Comparison of ENCODE assay signal across 18 mouse cellular contexts in genomic region chr2:26595725-26596435, GRCm38 (mm10). TPM values are rescaled to one million over a fixed set of nuclear protein-coding genes. Genes with fewer than 3 reads are reported as not detected.
DNase-seq lines count a peak whose midpoint lies in the region; ATAC-seq lines count a peak whose summit lies in the region.
"Had no signal": no experiment of that assay in that cellular context is flagged by ENCODE, and none has a peak within 500 bp of the region (broad histone marks: within the 10 kb centered on the region; RNA-seq: fewer than 3 reads in every experiment).

No protein-coding gene starts in this region.

- H3K27ac ChIP-seq in heart, embryonic 13.5 days (replicated peaks): 0 out of 2 replicates have a peak overlapping the region, but pooled peaks have one; percentile 1
- peak overlapping the region; percentile 34; the same call in 1 of the 2 replicates for H3K27ac ChIP-seq in liver, embryonic 11.5 days (ENCODE audit: low read depth, low read length)
- H3K27ac ChIP-seq in forebrain, embryonic 12.5 days: no peak overlapping the region
- H3K27ac ChIP-seq: midbrain, embryonic 10.5 days; neural tube, embryonic 12.5 days had no signal

- no peak for DNase-seq in heart, adult 18-20 months
- peak; percentile 61 for DNase-seq in thymus, postnatal 0 days (ENCODE audit: low spot score)
- DNase-seq in thymus, adult 18-20 months: no peak
- no peak for DNase-seq in liver, embryonic 11.5 days (ENCODE audit: low spot score)
- no peak for DNase-seq in gastrocnemius, postnatal 36 days
- DNase-seq: adrenal gland, postnatal 36 days; cerebellum, adult 2 months; embryo, embryonic 11 days; gastrocnemius, postnatal 10 days; right cerebral cortex, adult 18-20 months had no signal

- H3K9ac ChIP-seq in heart, embryonic 13.5 days: no peak overlapping the region
- no peak overlapping the region for H3K9ac ChIP-seq in liver, embryonic 11.5 days (ENCODE audit: low read depth, low read length)
- H3K9ac ChIP-seq in forebrain, embryonic 12.5 days: no peak overlapping the region
- H3K9ac ChIP-seq: neural tube, embryonic 12.5 days had no signal

- H3K9me3 ChIP-seq in heart, embryonic 13.5 days: no peaks in the 10 kb centered on the region
- H3K9me3 ChIP-seq in liver, embryonic 11.5 days (ENCODE audit: control insufficient read depth, low read length): no peaks in the 10 kb centered on the region
- H3K9me3 ChIP-seq in forebrain, embryonic 12.5 days: no peaks in the 10 kb centered on the region
- H3K9me3 ChIP-seq: midbrain, embryonic 10.5 days; neural tube, embryonic 12.5 days had no signal

- 72% methylated on average over 11 of the region's 11 CpGs for WGBS in heart, embryonic 13.5 days
- WGBS in liver, embryonic 11.5 days: 82% methylated on average over 11 of the region's 11 CpGs
- WGBS in forebrain, embryonic 12.5 days: 88% methylated on average over 11 of the region's 11 CpGs

- H3K36me3 ChIP-seq in heart, embryonic 13.5 days: peaks cover 44% of the 10 kb centered on the region
- H3K36me3 ChIP-seq in liver, embryonic 11.5 days (ENCODE audit: control insufficient read depth, insufficient read depth, low read length): peaks cover 6% of the 10 kb centered on the region; the same call in 1 of the 2 replicates
- H3K36me3 ChIP-seq in forebrain, embryonic 12.5 days (replicated peaks): no peaks in the 10 kb centered on the region
- H3K36me3 ChIP-seq: midbrain, embryonic 10.5 days; neural tube, embryonic 12.5 days had no signal

- intact Hi-C loops in gastrocnemius, postnatal 36 days (cut with DNase I): loop anchor here (5.0 kb wide), 1 partner anchor 41 kb away; no protein-coding TSS in a partner anchor

- no peak overlapping the region for H3K4me2 ChIP-seq in heart, embryonic 13.5 days
- no peak overlapping the region for H3K4me2 ChIP-seq in liver, embryonic 11.5 days
- no peak overlapping the region for H3K4me2 ChIP-seq in forebrain, embryonic 12.5 days
- H3K4me2 ChIP-seq: neural tube, embryonic 12.5 days had no signal

- no peak overlapping the region for H3K4me3 ChIP-seq in heart, embryonic 13.5 days
- H3K4me3 ChIP-seq in liver, embryonic 11.5 days (ENCODE audit: low read depth, low read length): no peak overlapping the region
- no peak overlapping the region for H3K4me3 ChIP-seq in forebrain, embryonic 12.5 days (replicated peaks)
- H3K4me3 ChIP-seq: midbrain, embryonic 10.5 days; neural tube, embryonic 12.5 days had no signal

- ATAC-seq in heart, embryonic 13.5 days (ENCODE audit: extremely low read depth, insufficient number of reproducible peaks, low FRiP score, low TSS enrichment): no peak
- peak; percentile 5 for ATAC-seq in liver, embryonic 11.5 days (replicated peaks; ENCODE audit: low FRiP score)
- ATAC-seq in forebrain, embryonic 12.5 days (ENCODE audit: low FRiP score): no peak
- ATAC-seq in megakaryocyte progenitor cell, adult 5-6 weeks (replicated peaks; ENCODE audit: poor library complexity): no peak
- ATAC-seq: hindbrain, embryonic 16.5 days had no signal

- H3K4me1 ChIP-seq in heart, embryonic 13.5 days: peaks cover 3% of the 10 kb centered on the region; the same call in 1 of the 2 replicates
- H3K4me1 ChIP-seq in liver, embryonic 11.5 days (replicated peaks; ENCODE audit: control insufficient read depth, insufficient read depth, low read length): peaks cover 21% of the 10 kb centered on the region
- H3K4me1 ChIP-seq in forebrain, embryonic 12.5 days: no peaks in the 10 kb centered on the region; the same call in 1 of the 2 replicates
- H3K4me1 ChIP-seq: midbrain, embryonic 10.5 days; neural tube, embryonic 12.5 days had no signal

- H3K27me3 ChIP-seq in heart, embryonic 13.5 days (replicated peaks): no peaks in the 10 kb centered on the region
- H3K27me3 ChIP-seq in liver, embryonic 11.5 days (replicated peaks; ENCODE audit: control insufficient read depth, insufficient read depth, low read length): no peaks in the 10 kb centered on the region
- H3K27me3 ChIP-seq in forebrain, embryonic 12.5 days: no peaks in the 10 kb centered on the region
- H3K27me3 ChIP-seq: neural tube, embryonic 12.5 days had no signal

RNA-seq across cellular contexts. Expression of gene Agpat2, which starts 8.3 kb away (rescaled TPM):
- polyA plus RNA-seq in heart, embryonic 13.5 days (2015; fragmentation: Nextera tagmentation; extraction: Ambion mirVana): 21.8 and 23.2 TPM in 2 replicates
- 10 to 100 TPM; 53.9 to 88.6 TPM for total RNA-seq in heart, adult 18-20 months (2021)
- 14.7 and 14.9 TPM in 2 replicates for polyA plus RNA-seq in thymus, postnatal 0 days (2015; fragmentation: Nextera tagmentation; extraction: Ambion mirVana)
- 36.1 and 40.1 TPM in 2 replicates for polyA plus RNA-seq in liver, embryonic 11.5 days (2014; fragmentation: Nextera tagmentation; extraction: Ambion mirVana)
- 1 to 10 TPM; 5.6 to 5.9 TPM for total RNA-seq in gastrocnemius, postnatal 36 days (2021)
- polyA plus RNA-seq in forebrain, embryonic 12.5 days (2016; fragmentation: Nextera tagmentation; extraction: Ambion mirVana): 5.4 and 6.7 TPM in 2 replicates
- 47.8 and 50.3 TPM in 2 replicates for total RNA-seq in megakaryocyte progenitor cell, adult 5-6 weeks (2015)
- total RNA-seq in megakaryocyte progenitor cell, adult 5-6 weeks (2017): 43.5 and 52.3 TPM in 2 replicates

RNA-seq across cellular contexts. Expression of gene Gm20532, which starts 9.4 kb away (rescaled TPM):
- not detected in 2 replicates for polyA plus RNA-seq in heart, embryonic 13.5 days (2015; fragmentation: Nextera tagmentation; extraction: Ambion mirVana)
- total RNA-seq in heart, adult 18-20 months (2021): not detected
- polyA plus RNA-seq in thymus, postnatal 0 days (2015; fragmentation: Nextera tagmentation; extraction: Ambion mirVana): not detected in 2 replicates
- polyA plus RNA-seq in liver, embryonic 11.5 days (2014; fragmentation: Nextera tagmentation; extraction: Ambion mirVana): not detected in 2 replicates
- total RNA-seq in gastrocnemius, postnatal 36 days (2021): not detected
- polyA plus RNA-seq in forebrain, embryonic 12.5 days (2016; fragmentation: Nextera tagmentation; extraction: Ambion mirVana): not detected in 2 replicates
- not detected in 2 replicates for total RNA-seq in megakaryocyte progenitor cell, adult 5-6 weeks (2015)
- total RNA-seq in megakaryocyte progenitor cell, adult 5-6 weeks (2017): not detected in 2 replicates
- total RNA-seq: adrenal gland, postnatal 36 days; layer of hippocampus, postnatal 14 days had no signal
- polyA plus RNA-seq: cerebellum, adult 2 months; hindbrain, embryonic 16.5 days; limb, embryonic 14.5 days; midbrain, embryonic 10.5 days; neural tube, embryonic 12.5 days had no signal

RNA-seq across cellular contexts. Expression of gene Egfl7, which starts 16.1 kb away (rescaled TPM):
- polyA plus RNA-seq in heart, embryonic 13.5 days (2015; fragmentation: Nextera tagmentation; extraction: Ambion mirVana): 170 and 185 TPM in 2 replicates
- total RNA-seq in heart, adult 18-20 months (2021): 10 to 100 TPM; 94.2 to 94.8 TPM
- polyA plus RNA-seq in thymus, postnatal 0 days (2015; fragmentation: Nextera tagmentation; extraction: Ambion mirVana): 43.6 and 50.0 TPM in 2 replicates
- 161 and 181 TPM in 2 replicates for polyA plus RNA-seq in liver, embryonic 11.5 days (2014; fragmentation: Nextera tagmentation; extraction: Ambion mirVana)
- 10 to 100 TPM; 50.0 to 62.2 TPM for total RNA-seq in gastrocnemius, postnatal 36 days (2021)
- polyA plus RNA-seq in forebrain, embryonic 12.5 days (2016; fragmentation: Nextera tagmentation; extraction: Ambion mirVana): 47.9 and 54.9 TPM in 2 replicates
- total RNA-seq in megakaryocyte progenitor cell, adult 5-6 weeks (2015): 29.9 and 58.3 TPM in 2 replicates
- total RNA-seq in megakaryocyte progenitor cell, adult 5-6 weeks (2017): 24.6 and 24.9 TPM in 2 replicates

RNA-seq across cellular contexts. Expression of gene Fam69b, which starts 32.4 kb away (rescaled TPM):
- polyA plus RNA-seq in heart, embryonic 13.5 days (2015; fragmentation: Nextera tagmentation; extraction: Ambion mirVana): 17.2 and 18.7 TPM in 2 replicates
- total RNA-seq in heart, adult 18-20 months (2021): 10 to 100 TPM; 22.0 to 22.2 TPM
- polyA plus RNA-seq in thymus, postnatal 0 days (2015; fragmentation: Nextera tagmentation; extraction: Ambion mirVana): 11.9 and 12.2 TPM in 2 replicates
- polyA plus RNA-seq in liver, embryonic 11.5 days (2014; fragmentation: Nextera tagmentation; extraction: Ambion mirVana): 10.5 and 11.1 TPM in 2 replicates
- 1 to 10 TPM; 1.6 to 2.3 TPM for total RNA-seq in gastrocnemius, postnatal 36 days (2021)
- 67.1 and 67.2 TPM in 2 replicates for polyA plus RNA-seq in forebrain, embryonic 12.5 days (2016; fragmentation: Nextera tagmentation; extraction: Ambion mirVana)
- total RNA-seq in megakaryocyte progenitor cell, adult 5-6 weeks (2015): 2.8 and 4.8 TPM in 2 replicates
- 9.2 and 9.4 TPM in 2 replicates for total RNA-seq in megakaryocyte progenitor cell, adult 5-6 weeks (2017)
